In genomic region chr16:62543156-62543555, GRCm38 (mm10) we compare ENCODE assay signal across 28 mouse cellular contexts.
DNase-seq lines count a peak whose midpoint lies in the region; ATAC-seq and TF ChIP-seq lines count a peak whose summit lies in the region.
"Had no signal": no experiment of that assay in that cellular context is flagged by ENCODE, and none has a peak within 500 bp of the region (broad histone marks: within the 10 kb centered on the region; RNA-seq: fewer than 3 reads in every experiment).

No protein-coding gene starts in this region.

- 83% methylated on average over 2 of the region's 2 CpGs for WGBS in heart, adult 2 months
- WGBS in stomach, postnatal 0 days: 85% methylated on average over 2 of the region's 2 CpGs
- WGBS in limb, embryonic 10.5 days: 89% methylated on average over 2 of the region's 2 CpGs

- no peak for ATAC-seq in stomach, postnatal 0 days (ENCODE audit: low FRiP score, low TSS enrichment)
- ATAC-seq: forebrain, embryonic 15.5 days; hindbrain, embryonic 16.5 days; inflammation-experienced regulatory T-cells, adult 6 months had no signal

- DNase-seq in heart, adult 2 months: no peak
- no peak for DNase-seq in heart, postnatal 10 days
- DNase-seq in layer of hippocampus, adult 2 months (ENCODE audit: low spot score in 2 of 2): no peak
- DNase-seq in layer of hippocampus, postnatal 14 days (ENCODE audit: low spot score in 2 of 2): no peak
- DNase-seq in ES-CJ7 (ENCODE audit: low read depth, low spot score): peak; percentile 4
- DNase-seq in stomach, postnatal 0 days (ENCODE audit: low spot score): no peak
- DNase-seq in limb, embryonic 10.5 days (ENCODE audit: low spot score): no peak
- DNase-seq: adrenal gland, adult 2 months; adrenal gland, postnatal 14 days; B cell, adult 2 months; cerebellum, adult 11-12 months; cerebellum, adult 8-10 months; cerebellum, postnatal 10 days; cerebellum, postnatal 36 days; embryo, embryonic 11 days; gastrocnemius, adult 2 months; gastrocnemius, postnatal 14 days; heart, adult 18-20 months had no signal

- no peaks in the 10 kb centered on the region for H3K36me3 ChIP-seq in heart, adult 2 months (ENCODE audit: control insufficient read depth, insufficient read depth, low read length)
- no peaks in the 10 kb centered on the region for H3K36me3 ChIP-seq in stomach, postnatal 0 days (ENCODE audit: control insufficient read depth, insufficient read depth, low read length)
- H3K36me3 ChIP-seq in limb, embryonic 10.5 days: no peaks in the 10 kb centered on the region
- H3K36me3 ChIP-seq: embryonic facial prominence, embryonic 10.5 days; embryonic facial prominence, embryonic 13.5 days; forebrain, embryonic 12.5 days; forebrain, embryonic 15.5 days; heart, embryonic 10.5 days; heart, embryonic 13.5 days; hindbrain, embryonic 13.5 days had no signal

- H3K9me3 ChIP-seq in stomach, postnatal 0 days (ENCODE audit: control insufficient read depth, low read length): no peaks in the 10 kb centered on the region
- H3K9me3 ChIP-seq in limb, embryonic 10.5 days (replicated peaks): no peaks in the 10 kb centered on the region
- H3K9me3 ChIP-seq: embryonic facial prominence, embryonic 10.5 days; embryonic facial prominence, embryonic 13.5 days; forebrain, embryonic 12.5 days; forebrain, embryonic 15.5 days; heart, embryonic 10.5 days; heart, embryonic 13.5 days; hindbrain, embryonic 13.5 days had no signal

- H3K27me3 ChIP-seq in heart, adult 2 months (ENCODE audit: control insufficient read depth, insufficient read depth, low read length): no peaks in the 10 kb centered on the region
- H3K27me3 ChIP-seq in stomach, postnatal 0 days (ENCODE audit: control insufficient read depth, insufficient read depth, low read length): no peaks in the 10 kb centered on the region
- no peaks in the 10 kb centered on the region for H3K27me3 ChIP-seq in limb, embryonic 10.5 days (ENCODE audit: low read depth, poor library complexity, severe bottlenecking)
- H3K27me3 ChIP-seq: embryonic facial prominence, embryonic 13.5 days; forebrain, embryonic 12.5 days; forebrain, embryonic 15.5 days; heart, embryonic 13.5 days; hindbrain, embryonic 13.5 days had no signal

- TF ChIP-seq EP300 in heart, adult 2 months (IDR thresholded peaks at IDR 0.05; ENCODE audit: insufficient read depth, low read depth, low read length): no peak
- TF ChIP-seq EP300 in stomach, postnatal 0 days (optimal IDR thresholded peaks at IDR 0.05): no peak

- no peak for TF ChIP-seq POLR2A in heart, adult 2 months (IDR thresholded peaks at IDR 0.05; ENCODE audit: insufficient read depth, low read depth, low read length)

- H3K27ac ChIP-seq in heart, adult 2 months: no peak overlapping the region
- no peak overlapping the region for H3K27ac ChIP-seq in layer of hippocampus, adult 2 months
- no peak overlapping the region for H3K27ac ChIP-seq in stomach, postnatal 0 days (replicated peaks)
- no peak overlapping the region for H3K27ac ChIP-seq in limb, embryonic 10.5 days
- H3K27ac ChIP-seq: embryonic facial prominence, embryonic 10.5 days; embryonic facial prominence, embryonic 13.5 days; forebrain, embryonic 12.5 days; forebrain, embryonic 15.5 days; gastrocnemius, adult 2 months; heart, embryonic 10.5 days; heart, embryonic 13.5 days; hindbrain, embryonic 13.5 days had no signal

- intact Hi-C loops in heart, adult 2 months (cut with DNase I): no loop called here
- intact Hi-C loops in heart, postnatal 10 days (cut with DNase I): loop anchor here (5.0 kb wide), 1 partner anchor 36 kb away; no protein-coding TSS in a partner anchor

- H3K4me2 ChIP-seq in stomach, postnatal 0 days (replicated peaks; ENCODE audit: low read depth): no peak overlapping the region
- H3K4me2 ChIP-seq: embryonic facial prominence, embryonic 13.5 days; forebrain, embryonic 12.5 days; forebrain, embryonic 15.5 days; heart, embryonic 13.5 days; hindbrain, embryonic 13.5 days had no signal

- H3K4me3 ChIP-seq in heart, adult 2 months: no peak overlapping the region
- no peak overlapping the region for H3K4me3 ChIP-seq in layer of hippocampus, adult 2 months
- no peak overlapping the region for H3K4me3 ChIP-seq in stomach, postnatal 0 days (ENCODE audit: low read depth, low read length)
- no peak overlapping the region for H3K4me3 ChIP-seq in limb, embryonic 10.5 days
- H3K4me3 ChIP-seq: embryonic facial prominence, embryonic 10.5 days; embryonic facial prominence, embryonic 13.5 days; erythroblast, embryonic 14.5 days; forebrain, embryonic 12.5 days; forebrain, embryonic 15.5 days; gastrocnemius, adult 2 months; heart, embryonic 10.5 days; heart, embryonic 13.5 days; hindbrain, embryonic 13.5 days had no signal

- no peaks in the 10 kb centered on the region for H3K4me1 ChIP-seq in heart, adult 2 months (ENCODE audit: control insufficient read depth, insufficient read depth, low read length)
- no peaks in the 10 kb centered on the region for H3K4me1 ChIP-seq in stomach, postnatal 0 days (replicated peaks; ENCODE audit: control insufficient read depth, insufficient read depth)
- H3K4me1 ChIP-seq in limb, embryonic 10.5 days: no peaks in the 10 kb centered on the region
- H3K4me1 ChIP-seq: embryonic facial prominence, embryonic 10.5 days; embryonic facial prominence, embryonic 13.5 days; forebrain, embryonic 12.5 days; heart, embryonic 10.5 days; heart, embryonic 13.5 days; hindbrain, embryonic 13.5 days had no signal

- peak; percentile 18; the same call in 1 of the 2 replicates for TF ChIP-seq CTCF in heart, adult 2 months (IDR thresholded peaks at IDR 0.05)
- peak; percentile 41 for TF ChIP-seq CTCF in layer of hippocampus, adult 2 months (conservative IDR thresholded peaks at IDR 0.05)
- peak; percentile 17; the same call in 1 of the 2 replicates for TF ChIP-seq CTCF in stomach, postnatal 0 days (IDR thresholded peaks at IDR 0.05; ENCODE audit: low read depth)

- no peak overlapping the region for H3K9ac ChIP-seq in heart, adult 2 months (ENCODE audit: low read depth, low read length)
- H3K9ac ChIP-seq in stomach, postnatal 0 days (ENCODE audit: low read length): no peak overlapping the region
- H3K9ac ChIP-seq: embryonic facial prominence, embryonic 13.5 days; forebrain, embryonic 12.5 days; forebrain, embryonic 15.5 days; heart, embryonic 13.5 days; hindbrain, embryonic 13.5 days had no signal

- H3K79me2 ChIP-seq in heart, adult 2 months (replicated peaks; ENCODE audit: control insufficient read depth, insufficient read depth, low read length): no peaks in the 10 kb centered on the region
